20 mouse cellular contexts compared by ENCODE assay signal in the genomic region with DNA sequence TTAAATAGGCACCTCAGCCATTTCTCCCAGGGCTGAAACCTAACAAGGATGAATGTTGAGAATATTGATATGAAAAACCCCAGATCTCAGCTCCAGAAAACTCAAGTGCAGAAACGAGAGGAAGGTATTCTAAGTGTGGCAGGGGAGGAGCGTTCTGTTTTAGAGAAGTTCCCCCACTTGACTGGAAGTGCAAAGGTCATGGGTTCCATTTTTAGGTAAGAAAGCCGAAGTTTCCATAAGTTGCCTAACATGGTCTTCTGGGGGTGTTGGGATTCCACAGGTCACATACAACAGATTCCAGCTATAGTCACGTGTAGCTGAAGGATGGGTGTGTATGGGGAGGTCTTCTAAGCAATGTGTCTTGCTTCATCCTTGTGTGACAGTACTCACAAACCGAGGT.
A peak's percentile ranks its signal among the peaks of the same experiment; 100 is the strongest.
DNase-seq lines count a peak whose midpoint lies in the region; ATAC-seq and TF ChIP-seq lines count a peak whose summit lies in the region.
"Had no signal": no experiment of that assay in that cellular context is flagged by ENCODE, and none has a peak within 500 bp of the region (broad histone marks: within the 10 kb centered on the region; RNA-seq: fewer than 3 reads in every experiment).

No protein-coding gene starts in this region.

- no peaks in the 10 kb centered on the region for H3K9me3 ChIP-seq in liver, postnatal 0 days (ENCODE audit: low read length)
- H3K9me3 ChIP-seq: embryonic facial prominence, embryonic 10.5 days; embryonic facial prominence, embryonic 12.5 days; forebrain, embryonic 13.5 days; forebrain, embryonic 15.5 days had no signal

- H3K4me3 ChIP-seq in liver, adult 2 months (ENCODE audit: insufficient read depth, low read depth, low read length) = no peak overlapping the region
- no peak overlapping the region for H3K4me3 ChIP-seq in liver, postnatal 0 days (ENCODE audit: low read depth, low read length)
- H3K4me3 ChIP-seq: embryonic facial prominence, embryonic 10.5 days; embryonic facial prominence, embryonic 12.5 days; forebrain, embryonic 13.5 days; forebrain, embryonic 15.5 days had no signal

- no peaks in the 10 kb centered on the region for H3K36me3 ChIP-seq in liver, adult 2 months (ENCODE audit: control insufficient read depth, insufficient read depth, low read length)
- H3K36me3 ChIP-seq in liver, postnatal 0 days (replicated peaks; ENCODE audit: insufficient read depth, low read length) = no peaks in the 10 kb centered on the region
- H3K36me3 ChIP-seq: embryonic facial prominence, embryonic 10.5 days; embryonic facial prominence, embryonic 12.5 days; forebrain, embryonic 15.5 days had no signal

- H3K79me2 ChIP-seq in liver, adult 2 months (ENCODE audit: control insufficient read depth, insufficient read depth, low read length) = no peaks in the 10 kb centered on the region

- TF ChIP-seq EP300 in liver, postnatal 0 days (IDR thresholded peaks at IDR 0.05; ENCODE audit: low read depth) = no peak

- H3K27ac ChIP-seq in liver, adult 2 months (replicated peaks; ENCODE audit: insufficient read depth, low read depth, low read length) = no peak overlapping the region
- H3K27ac ChIP-seq in liver, postnatal 0 days (ENCODE audit: low read depth) = no peak overlapping the region
- H3K27ac ChIP-seq: embryonic facial prominence, embryonic 10.5 days; embryonic facial prominence, embryonic 12.5 days; forebrain, embryonic 13.5 days; forebrain, embryonic 15.5 days had no signal

- no peak for TF ChIP-seq POLR2A in liver, adult 2 months (IDR thresholded peaks at IDR 0.05; ENCODE audit: extremely low read depth, insufficient read depth, low read length)

- H3K4me2 ChIP-seq in liver, postnatal 0 days (ENCODE audit: low read depth, low read length) = no peak overlapping the region
- H3K4me2 ChIP-seq: embryonic facial prominence, embryonic 12.5 days; forebrain, embryonic 13.5 days; forebrain, embryonic 15.5 days had no signal

- 81% methylated on average over 5 of the region's 5 CpGs for WGBS in liver, adult 2 months
- WGBS in liver, postnatal 0 days (ENCODE audit: insufficient replicate concordance) = 55% methylated on average over 5 of the region's 5 CpGs

- ATAC-seq in liver, postnatal 0 days = no peak
- peak; percentile 49 for ATAC-seq in megakaryocyte, adult 5-6 weeks (ENCODE audit: poor library complexity, severe bottlenecking)
- ATAC-seq: CD4-positive, CD25-positive, alpha-beta regulatory T cell, adult 4 months; forebrain, embryonic 13.5 days; forebrain, embryonic 15.5 days; forebrain, postnatal 0 days had no signal

- no peaks in the 10 kb centered on the region for H3K4me1 ChIP-seq in liver, adult 2 months (ENCODE audit: control insufficient read depth, insufficient read depth, low read length)
- peaks cover 7% of the 10 kb centered on the region; the same call in 1 of the 2 replicates for H3K4me1 ChIP-seq in liver, postnatal 0 days (ENCODE audit: insufficient read depth)
- H3K4me1 ChIP-seq: forebrain, embryonic 13.5 days; forebrain, embryonic 15.5 days had no signal

- H3K9ac ChIP-seq in liver, adult 2 months (ENCODE audit: low read depth, low read length) = no peak overlapping the region
- H3K9ac ChIP-seq in liver, postnatal 0 days (replicated peaks) = no peak overlapping the region
- H3K9ac ChIP-seq: embryonic facial prominence, embryonic 12.5 days; forebrain, embryonic 13.5 days; forebrain, embryonic 15.5 days; forebrain, postnatal 0 days had no signal

- no peaks in the 10 kb centered on the region for H3K27me3 ChIP-seq in liver, adult 2 months (ENCODE audit: control insufficient read depth, insufficient read depth, low read length)
- H3K27me3 ChIP-seq in liver, postnatal 0 days (ENCODE audit: insufficient read depth, low read length) = no peaks in the 10 kb centered on the region
- H3K27me3 ChIP-seq: embryonic facial prominence, embryonic 12.5 days; forebrain, embryonic 13.5 days; forebrain, embryonic 15.5 days had no signal

- TF ChIP-seq CTCF in liver, adult 2 months (IDR thresholded peaks at IDR 0.05; ENCODE audit: low read depth, low read length) = no peak
- TF ChIP-seq CTCF in liver, postnatal 0 days (IDR thresholded peaks at IDR 0.05; ENCODE audit: low read depth) = no peak

- peak; percentile 6 for DNase-seq in liver, adult 2 months (ENCODE audit: extremely low read depth, low read depth, low spot score)
- no peak for DNase-seq in liver, postnatal 0 days
- DNase-seq in kidney, adult 11 months = no peak
- no peak for DNase-seq in spleen, postnatal 4 days (ENCODE audit: low spot score in 2 of 2)
- DNase-seq: adrenal gland, adult 2 months; adrenal gland, postnatal 10 days; adrenal gland, postnatal 25 days; cerebellum, adult 11 months; cerebellum, adult 18-20 months; cerebellum, adult 8-10 months; cerebellum, adult 9-11 months; cerebellum, postnatal 14 days; cerebellum, postnatal 36 days; forebrain, postnatal 0 days had no signal
